Comparison of ENCODE assay signal across 11 mouse cellular contexts in genomic region chr4:149792159-149792800, GRCm38 (mm10). TPM values are rescaled to one million over a fixed set of nuclear protein-coding genes. Genes with fewer than 3 reads are reported as not detected.
DNase-seq lines count a peak whose midpoint lies in the region; ATAC-seq and TF ChIP-seq lines count a peak whose summit lies in the region.
"Had no signal": no experiment of that assay in that cellular context is flagged by ENCODE, and none has a peak within 500 bp of the region (broad histone marks: within the 10 kb centered on the region; RNA-seq: fewer than 3 reads in every experiment).

No protein-coding gene starts in this region.

- DNase-seq in adrenal gland, adult 2 months, result peak; percentile 61
- no peak for DNase-seq in adrenal gland, postnatal 25 days
- no peak for DNase-seq in spleen, adult 2 months (ENCODE audit: low read depth in 1 of 2, low spot score in 2 of 2)
- DNase-seq in spleen, adult 12 weeks (ENCODE audit: low spot score), result no peak
- DNase-seq in lung, embryonic 14.5 days, result peak; percentile 30
- no peak for DNase-seq in cerebellum, adult 9-11 months
- DNase-seq in thymus, adult 18-20 months, result no peak
- no peak for DNase-seq in left cerebral cortex, adult 18-20 months (ENCODE audit: low spot score in 2 of 2)

- 29% methylated on average over 10 of the region's 10 CpGs for WGBS in spleen, adult 2 months
- 35% methylated on average over 10 of the region's 10 CpGs for WGBS in lung, embryonic 14.5 days

- TF ChIP-seq POLR2A in spleen, adult 2 months (IDR thresholded peaks at IDR 0.05; ENCODE audit: low read depth, low read length), result no peak

- ATAC-seq in lung, embryonic 14.5 days (ENCODE audit: insufficient read depth), result no peak

- no peaks in the 10 kb centered on the region for H3K36me3 ChIP-seq in spleen, adult 2 months (ENCODE audit: control insufficient read depth, insufficient read depth, low read length)
- no peaks in the 10 kb centered on the region for H3K36me3 ChIP-seq in lung, embryonic 14.5 days (ENCODE audit: insufficient read depth)

- no peak for TF ChIP-seq CTCF in spleen, adult 2 months (IDR thresholded peaks at IDR 0.05; ENCODE audit: extremely low read depth, insufficient read depth, insufficient read length, insufficient replicate concordance)
- TF ChIP-seq CTCF in lung, embryonic 14.5 days (IDR thresholded peaks at IDR 0.05; ENCODE audit: low read depth), result no peak

- H3K4me3 ChIP-seq in spleen, adult 2 months (ENCODE audit: extremely low read depth, insufficient read depth, insufficient read length), result no peak overlapping the region
- H3K4me3 ChIP-seq in lung, embryonic 14.5 days (ENCODE audit: low read depth, low read length), result no peak overlapping the region
- H3K4me3 ChIP-seq: erythroblast, embryonic 14.5 days had no signal

- H3K27ac ChIP-seq in spleen, adult 2 months (ENCODE audit: insufficient read depth, low read length), result peak overlapping the region; percentile 29; the same call in 1 of the 2 replicates
- 0 out of 2 replicates have a peak overlapping the region, but pooled peaks have one; percentile 24 for H3K27ac ChIP-seq in lung, embryonic 14.5 days (ENCODE audit: low read depth)
- H3K27ac ChIP-seq: kidney, postnatal 0 days had no signal

- H3K4me1 ChIP-seq in spleen, adult 2 months (ENCODE audit: control insufficient read depth, insufficient read depth, insufficient read length), result 0 out of 2 replicates have a peak, but pooled peaks cover 4% of the 10 kb centered on the region
- peaks cover 5% of the 10 kb centered on the region; the same call in 1 of the 2 replicates for H3K4me1 ChIP-seq in lung, embryonic 14.5 days (ENCODE audit: insufficient read depth)

- no peak overlapping the region for H3K9ac ChIP-seq in lung, embryonic 14.5 days

- no peaks in the 10 kb centered on the region for H3K9me3 ChIP-seq in lung, embryonic 14.5 days (ENCODE audit: low read depth, low read length)

- no peak overlapping the region for H3K4me2 ChIP-seq in lung, embryonic 14.5 days
- H3K4me2 ChIP-seq: midbrain, embryonic 11.5 days had no signal

- no peaks in the 10 kb centered on the region for H3K27me3 ChIP-seq in spleen, adult 2 months (ENCODE audit: control insufficient read depth, insufficient read depth, low read length)
- no peaks in the 10 kb centered on the region for H3K27me3 ChIP-seq in lung, embryonic 14.5 days (ENCODE audit: insufficient read depth, low read length)

RNA-seq across cellular contexts. Expression of gene Slc25a33, which starts 18.2 kb away (rescaled TPM):
- 10 to 100 TPM; 18.7 to 26.7 TPM for total RNA-seq in adrenal gland, adult 2 months (2021)
- 29.0 and 43.2 TPM in 2 replicates for polyA plus RNA-seq in adrenal gland, adult 2 months (2012; rRNA removed)
- 27.7 and 32.2 TPM in 2 replicates for total RNA-seq in adrenal gland, postnatal 25 days (2021)
- 5.4 and 7.1 TPM in 2 replicates for polyA plus RNA-seq in spleen, adult 2 months (2012; rRNA removed)
- 8.7 and 9.6 TPM in 2 replicates for polyA plus RNA-seq in lung, embryonic 14.5 days (2014; fragmentation: Nextera tagmentation; extraction: Ambion mirVana)
- 10 to 100 TPM; 30.5 to 31.8 TPM for total RNA-seq in left cerebral cortex, adult 18-20 months (2021)

RNA-seq across cellular contexts. Expression of gene Tmem201, which starts 54.4 kb away (rescaled TPM):
- total RNA-seq in adrenal gland, adult 2 months (2021), result 10 to 100 TPM; 30.0 to 31.0 TPM
- 85.3 and 95.4 TPM in 2 replicates for polyA plus RNA-seq in adrenal gland, adult 2 months (2012; rRNA removed)
- 34.1 and 36.1 TPM in 2 replicates for total RNA-seq in adrenal gland, postnatal 25 days (2021)
- polyA plus RNA-seq in spleen, adult 2 months (2012; rRNA removed), result 24.3 and 30.7 TPM in 2 replicates
- polyA plus RNA-seq in lung, embryonic 14.5 days (2014; fragmentation: Nextera tagmentation; extraction: Ambion mirVana), result 24.7 and 30.3 TPM in 2 replicates
- total RNA-seq in left cerebral cortex, adult 18-20 months (2021), result 10 to 100 TPM; 61.0 to 64.6 TPM

Comparison
In these comparisons a context has a peak if more than half of its experiments do, and no peak if none do; other contexts are left out.
1. DNase-seq: peak in adrenal gland, adult 2 months (single experiment) and lung, embryonic 14.5 days (single experiment); none in adrenal gland, postnatal 25 days (single experiment), spleen, adult 2 months (0 of 2), spleen, adult 12 weeks (single experiment), cerebellum, adult 9-11 months (single experiment), thymus, adult 18-20 months (0 of 2) and left cerebral cortex, adult 18-20 months (0 of 2).